Mouse (Mus musculus) intestine, postnatal 0 days (tissue): Measurements from ENCODE around the gene Cby1. TPM values are rescaled to one million over a fixed set of nuclear protein-coding genes. Genes with fewer than 3 reads are reported as not detected.
A peak's percentile ranks its signal among the peaks of the same experiment; 100 is the strongest.

ENCODE experiments used
- ATAC-seq: fragments of 200-750 bp; cut with Nextera tagmentation; 2 replicates; pipeline ENCODE4 v1.8.0; 2017; ENCODE audit warnings: mild to moderate bottlenecking, moderate TSS enrichment, moderate library complexity
- H3K27ac ChIP-seq: fragments of 300-500 bp; sonication (generic); 2 replicates; pipeline ENCODE4 v1.5.1; 2014; ENCODE audit warnings: mild to moderate bottlenecking, low read depth, low read length, moderate library complexity
- H3K27me3 ChIP-seq: fragments of 300-500 bp; sonication (generic); replicated peaks from 2 replicates; pipeline ENCODE4 v1.6.1; 2014; ENCODE audit warnings: low read length, mixed read lengths; ENCODE audit not compliant: control insufficient read depth, insufficient read depth
- H3K36me3 ChIP-seq: fragments of 300-500 bp; sonication (generic); 2 replicates; pipeline ENCODE4 v1.6.1; 2014; ENCODE audit warnings: mild to moderate bottlenecking, moderate library complexity; ENCODE audit not compliant: control insufficient read depth, insufficient read depth
- H3K4me1 ChIP-seq: fragments of 300-500 bp; sonication (generic); replicated peaks from 2 replicates; pipeline ENCODE4 v1.6.1; 2014; ENCODE audit warnings: antibody characterized with exemption, low read length, mixed read lengths; ENCODE audit not compliant: control insufficient read depth, insufficient read depth
- H3K4me2 ChIP-seq: fragments of 300-500 bp; sonication (generic); replicated peaks from 2 replicates; pipeline ENCODE4 v1.6.1; 2014; ENCODE audit warnings: low read depth, mild to moderate bottlenecking, moderate library complexity
- H3K4me3 ChIP-seq: fragments of 300-500 bp; sonication (generic); 2 replicates; pipeline ENCODE4 v1.5.1; 2014; ENCODE audit warnings: low read depth, low read length
- H3K9ac ChIP-seq: fragments of 300-500 bp; sonication (generic); 2 replicates; pipeline ENCODE4 v1.6.1; 2014; ENCODE audit warnings: mild to moderate bottlenecking, low read depth, low read length
- H3K9me3 ChIP-seq: fragments of 300-500 bp; sonication (generic); 2 replicates; pipeline ENCODE4 v1.6.1; 2016; ENCODE audit warnings: mixed run types; ENCODE audit not compliant: control insufficient read depth
- CTCF ChIP-seq: sonication (generic); IDR thresholded peaks from 2 replicates; pipeline ENCODE4 v1.5.1; 2016; ENCODE audit warnings: low read depth, mild to moderate bottlenecking, control low read depth, antibody characterized with exemption, moderate library complexity
- WGBS: fragments of 180-500 bp; shearing (Covaris S2); extraction: QIAGEN DNeasy Blood & Tissue Kit; methylation state at CpG from one replicate; pipeline ENCODE4 v1.1.7; 2014; 5-methylcytosine and 5-hydroxymethylcytosine counted together
- polyA plus RNA-seq: library from polyadenylated mRNA; unstranded; fragments of >200 nt; fragmentation: Nextera tagmentation; extraction: Ambion mirVana; gene quantifications from 2 replicates; pipeline ENCODE4 v1.2.1, GENCODE M21; 2015

The Cby1 gene
- polyA plus RNA-seq, 1 experiment from 2014 or later, result 23.1 TPM

- 0 out of 2 replicates have a peak overlapping the region, but pooled peaks have one; percentile 34 for H3K9ac ChIP-seq
- ATAC-seq, result no peak
- WGBS, result 50% methylated on average over 19 of the region's 19 CpGs
Observed at GRCm38 (mm10) chr15:79683707-79684465, 24.9 kb downstream of the Cby1 start.

DNA sequence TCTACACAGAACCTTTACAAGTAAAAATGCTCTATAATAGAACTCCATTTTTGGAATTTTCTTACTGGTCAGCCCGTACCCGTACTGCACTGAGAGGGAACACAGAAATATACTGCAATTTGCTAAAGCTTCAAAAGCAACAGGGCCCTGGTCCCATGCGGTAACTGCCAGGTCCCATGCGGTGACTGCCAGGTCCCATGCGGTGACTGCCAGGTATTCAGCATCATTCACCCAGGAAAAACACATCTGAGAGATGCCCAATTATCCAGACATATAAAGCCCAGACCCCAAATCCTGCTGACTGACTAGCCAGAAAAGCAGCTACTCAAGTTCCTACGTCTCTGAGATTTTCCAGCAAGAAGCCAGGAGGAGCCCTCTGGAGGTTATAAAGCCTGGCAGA, 25.6 kb downstream of the Cby1 start:
- H3K27ac ChIP-seq, result no peak overlapping the region
- H3K9ac ChIP-seq, result no peak overlapping the region

More at GRCm38 (mm10) chr15:79683707-79684465, 24.9 kb downstream of the Cby1 start:
- no peak for TF ChIP-seq CTCF
- Histone ChIP-seq H3K27me3 (no peaks in the 10 kb centered on the region), H3K9me3 (no peaks in the 10 kb centered on the region), H3K4me1 (peaks cover 17% of the 10 kb centered on the region), H3K4me3 (no peak overlapping the region), H3K4me2 (peak overlapping the region; percentile 88), H3K36me3 (no peaks in the 10 kb centered on the region), H3K27ac (peak overlapping the region; percentile 68)

DNA sequence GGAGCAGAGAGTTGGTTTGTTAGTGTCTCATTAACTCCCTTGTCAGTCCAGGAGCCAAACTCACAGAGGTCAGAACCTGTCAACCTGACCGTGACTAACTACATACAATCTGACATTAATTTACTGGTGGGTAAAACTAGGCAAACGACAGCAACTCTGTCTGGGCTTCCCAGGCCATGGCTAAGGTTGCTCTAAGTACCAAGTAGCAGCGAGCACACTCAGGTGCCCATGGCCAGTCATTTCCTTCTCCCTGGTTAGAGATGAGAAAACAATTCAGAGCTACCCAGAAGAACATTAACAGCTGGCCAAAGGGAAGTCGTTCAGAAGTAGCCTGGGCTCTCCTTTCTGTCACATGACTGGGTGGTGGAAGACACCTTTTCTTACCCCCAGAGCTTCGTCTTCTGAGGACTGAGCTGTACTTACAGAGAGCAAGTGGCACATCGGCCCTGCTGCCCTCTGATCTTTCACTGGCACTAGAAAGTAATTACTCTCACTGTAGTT, 26.2 kb downstream of the Cby1 start:
- no peak for ATAC-seq
- H3K9ac ChIP-seq, result 0 out of 2 replicates have a peak overlapping the region, but pooled peaks have one; percentile 12
- 13% methylated on average over 6 of the region's 6 CpGs for WGBS
- H3K36me3 ChIP-seq, result no peaks in the 10 kb centered on the region
- H3K4me1 ChIP-seq, result peaks cover 17% of the 10 kb centered on the region
- no peak for TF ChIP-seq CTCF
- H3K27ac ChIP-seq, result 0 out of 2 replicates have a peak overlapping the region, but pooled peaks have one; percentile 16
- peak overlapping the region; percentile 88 for H3K4me2 ChIP-seq
- no peaks in the 10 kb centered on the region for H3K27me3 ChIP-seq
- peak overlapping the region; percentile 16; the same call in 1 of the 2 replicates for H3K4me3 ChIP-seq
- no peaks in the 10 kb centered on the region for H3K9me3 ChIP-seq

More for the DNA sequence above, 25.6 kb downstream of the Cby1 start:
- TF ChIP-seq CTCF, result no peak
- ATAC-seq, result no peak
- no peaks in the 10 kb centered on the region for H3K9me3 ChIP-seq
- WGBS, result 80% methylated on average over 6 of the region's 6 CpGs
- H3K36me3 ChIP-seq, result no peaks in the 10 kb centered on the region
- peaks cover 17% of the 10 kb centered on the region for H3K4me1 ChIP-seq
- 0 out of 2 replicates have a peak overlapping the region, but pooled peaks have one; percentile 16 for H3K4me3 ChIP-seq
- H3K27me3 ChIP-seq, result no peaks in the 10 kb centered on the region
- peak overlapping the region; percentile 88 for H3K4me2 ChIP-seq

- no peak for TF ChIP-seq CTCF
- no peak for ATAC-seq
- Histone ChIP-seq H3K4me3 (peak overlapping the region; percentile 83), H3K9me3 (no peaks in the 10 kb centered on the region), H3K36me3 (no peaks in the 10 kb centered on the region), H3K4me1 (peaks cover 19% of the 10 kb centered on the region), H3K27me3 (no peaks in the 10 kb centered on the region), H3K27ac (no peak overlapping the region), H3K9ac (peak overlapping the region; percentile 83), H3K4me2 (peak overlapping the region; percentile 88)
- WGBS, result 8% methylated on average over 14 of the region's 15 CpGs
Observed at GRCm38 (mm10) chr15:79686046-79686869, 27.3 kb downstream of the Cby1 start.

- peak overlapping the region; percentile 83 for H3K9ac ChIP-seq
- no peaks in the 10 kb centered on the region for H3K27me3 ChIP-seq
- ATAC-seq, result no peak
- peak overlapping the region; percentile 83 for H3K4me3 ChIP-seq
- H3K4me1 ChIP-seq, result peaks cover 20% of the 10 kb centered on the region
- TF ChIP-seq CTCF, result no peak
- WGBS, result under 1% methylated on average over 22 of the region's 33 CpGs
- H3K27ac ChIP-seq, result peak overlapping the region; percentile 97
- no peaks in the 10 kb centered on the region for H3K36me3 ChIP-seq
- peak overlapping the region; percentile 88 for H3K4me2 ChIP-seq
- no peaks in the 10 kb centered on the region for H3K9me3 ChIP-seq
Observed at GRCm38 (mm10) chr15:79687175-79687574, 28.2 kb downstream of the Cby1 start.
